Mouse (Mus musculus) neural tube, embryonic 14.5 days (tissue): ENCODE measurements around the gene Golph3. TPM values are rescaled to one million over a fixed set of nuclear protein-coding genes. Genes with fewer than 3 reads are reported as not detected.

Experiments
- ATAC-seq: fragments of 200-750 bp; cut with Nextera tagmentation; 2 replicates; pipeline ENCODE4 v1.8.0; 2017; ENCODE audit warnings: low read depth, mild to moderate bottlenecking, moderate TSS enrichment, moderate library complexity
- H3K27ac ChIP-seq: fragments of 300-500 bp; sonication (generic); 2 replicates; pipeline ENCODE4 v1.5.1; 2014; ENCODE audit warnings: low read depth, mild to moderate bottlenecking, control low read depth, low read length, moderate library complexity, mixed read lengths
- H3K27me3 ChIP-seq: fragments of 300-500 bp; sonication (generic); 2 replicates; pipeline ENCODE4 v1.6.1; 2014; ENCODE audit warnings: low read length; ENCODE audit not compliant: control insufficient read depth, insufficient read depth
- H3K36me3 ChIP-seq: fragments of 300-500 bp; sonication (generic); 2 replicates; pipeline ENCODE4 v1.6.1; 2014; ENCODE audit warnings: low read length, mixed read lengths; ENCODE audit not compliant: control insufficient read depth, insufficient read depth
- H3K4me1 ChIP-seq: fragments of 300-500 bp; sonication (generic); 2 replicates; pipeline ENCODE4 v1.6.1; 2014; ENCODE audit warnings: low read length; ENCODE audit not compliant: control insufficient read depth, insufficient read depth
- H3K4me2 ChIP-seq: fragments of 300-500 bp; sonication (generic); 2 replicates; pipeline ENCODE4 v1.6.1; 2014; ENCODE audit warnings: mild to moderate bottlenecking, low read depth, low read length, control low read depth
- H3K4me3 ChIP-seq: fragments of 300-500 bp; sonication (generic); 2 replicates; pipeline ENCODE4 v1.5.1; 2014; ENCODE audit warnings: low read depth, low read length, control low read depth, mixed read lengths
- H3K9ac ChIP-seq: fragments of 300-500 bp; sonication (generic); replicated peaks from 2 replicates; pipeline ENCODE4 v1.6.1; 2014; ENCODE audit warnings: low read depth, mild to moderate bottlenecking, control low read depth, low read length, mixed read lengths
- H3K9me3 ChIP-seq: fragments of 300-500 bp; sonication (generic); 2 replicates; pipeline ENCODE4 v1.6.1; 2016; ENCODE audit warnings: low read length; ENCODE audit not compliant: control insufficient read depth
- WGBS: fragments of 180-500 bp; shearing (Covaris S2); extraction: QIAGEN DNeasy Blood & Tissue Kit; methylation state at CpG from one replicate; pipeline ENCODE4 v1.1.7; 2014; 5-methylcytosine and 5-hydroxymethylcytosine counted together
- polyA plus RNA-seq: library from polyadenylated mRNA; unstranded; fragments of >200 nt; fragmentation: Nextera tagmentation; extraction: Ambion mirVana; gene quantifications from 2 replicates; pipeline ENCODE4 v1.2.1, GENCODE M21; 2014

Gene Golph3
- polyA plus RNA-seq, 1 experiment from 2014 or later: 92.0 TPM

DNA sequence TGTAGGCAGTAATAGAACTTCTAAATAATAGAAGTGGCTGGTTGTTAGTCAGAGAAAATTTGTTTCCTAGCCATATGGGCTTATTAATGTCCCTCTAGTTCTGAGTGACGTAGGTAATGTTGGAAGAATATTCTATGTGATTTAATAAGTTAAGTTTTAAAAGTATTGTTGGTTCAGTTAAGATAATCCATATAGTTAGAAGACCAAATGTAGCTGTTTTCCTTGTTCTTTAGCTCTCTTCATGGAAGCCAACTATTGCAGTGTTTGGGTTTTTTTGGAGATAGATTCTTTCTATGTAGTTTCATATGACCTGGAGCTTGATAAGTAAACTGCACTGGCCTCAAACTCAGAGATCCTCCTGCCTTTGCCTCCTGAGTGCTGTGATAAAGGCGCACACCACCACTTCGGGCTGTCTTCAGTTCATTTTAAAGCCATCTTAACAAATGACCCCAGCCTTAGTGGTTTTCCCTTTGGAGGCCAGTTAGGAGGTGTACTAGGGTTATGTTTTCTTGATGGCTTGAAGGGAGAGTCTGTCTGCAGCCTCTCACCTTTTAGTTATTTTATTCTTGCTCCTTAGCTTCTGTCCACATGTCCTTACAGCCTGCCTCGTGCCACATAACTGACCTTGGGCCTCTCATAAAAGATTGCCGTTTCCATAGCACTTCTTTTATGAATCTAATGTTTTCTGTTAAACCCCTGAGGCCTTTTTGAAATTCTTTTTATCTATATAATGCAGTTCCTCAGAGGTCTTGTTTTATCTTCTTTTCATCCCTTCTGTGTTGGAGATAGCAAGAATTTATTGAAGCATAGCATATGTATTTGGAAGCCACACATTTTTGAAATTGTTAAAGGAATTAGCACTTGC, 19.5 kb downstream of the Golph3 start:
- H3K27me3 ChIP-seq: no peaks in the 10 kb centered on the region
- 54% methylated on average over 5 of the region's 5 CpGs for WGBS
- H3K9ac ChIP-seq: no peak overlapping the region
- no peak overlapping the region for H3K27ac ChIP-seq
- ATAC-seq: no peak
- H3K4me3 ChIP-seq: no peak overlapping the region
- H3K36me3 ChIP-seq: no peaks in the 10 kb centered on the region; the same call in 1 of the 2 replicates
- no peak overlapping the region for H3K4me2 ChIP-seq
- H3K9me3 ChIP-seq: no peaks in the 10 kb centered on the region
- H3K4me1 ChIP-seq: no peaks in the 10 kb centered on the region

GRCm38 (mm10) chr15:12341401-12341758, 20.1 kb downstream of the Golph3 start:
- Histone ChIP-seq H3K9ac (no peak overlapping the region), H3K27me3 (no peaks in the 10 kb centered on the region), H3K4me3 (no peak overlapping the region), H3K27ac (no peak overlapping the region), H3K4me1 (no peaks in the 10 kb centered on the region), H3K36me3 (no peaks in the 10 kb centered on the region; the same call in 1 of the 2 replicates), H3K4me2 (no peak overlapping the region), H3K9me3 (no peaks in the 10 kb centered on the region)
- ATAC-seq: 0 out of 2 replicates have a peak, but pooled peaks have one; percentile 44
- WGBS: 17% methylated on average over 4 of the region's 4 CpGs

GRCm38 (mm10) chr15:12346916-12347315, 25.7 kb downstream of the Golph3 start:
- 95% methylated on average over 3 of the region's 3 CpGs for WGBS
- peaks cover 3% of the 10 kb centered on the region; the same call in 1 of the 2 replicates for H3K36me3 ChIP-seq
- ATAC-seq: no peak

DNA sequence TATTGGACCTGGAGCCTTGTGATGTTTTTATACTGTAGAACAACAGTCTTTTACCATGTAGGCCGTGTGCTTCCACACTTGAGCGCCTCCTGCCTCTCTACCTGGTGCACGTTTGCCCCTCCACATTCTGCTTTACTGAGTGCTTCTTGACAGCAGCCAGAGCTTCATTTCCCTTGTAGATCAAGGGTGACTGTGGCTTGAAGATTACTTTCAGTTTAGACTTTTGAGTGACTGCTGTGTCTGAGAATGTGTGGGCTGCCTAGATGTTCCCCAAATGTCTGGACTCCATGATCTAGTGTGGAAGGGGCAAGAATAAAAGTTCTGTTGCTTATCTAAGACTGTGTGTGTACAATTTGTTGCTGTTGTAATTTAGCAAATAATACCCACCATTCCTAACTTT, 27.7 kb downstream of the Golph3 start:
- no peak for ATAC-seq
- Histone ChIP-seq H3K27me3 (no peaks in the 10 kb centered on the region), H3K4me2 (no peak overlapping the region), H3K27ac (no peak overlapping the region), H3K4me1 (no peaks in the 10 kb centered on the region), H3K9me3 (no peaks in the 10 kb centered on the region), H3K4me3 (no peak overlapping the region), H3K36me3 (peaks cover 14% of the 10 kb centered on the region; the same call in 1 of the 2 replicates), H3K9ac (no peak overlapping the region)
- WGBS: 90% methylated on average over 3 of the region's 3 CpGs

More at GRCm38 (mm10) chr15:12346916-12347315, 25.7 kb downstream of the Golph3 start:
- no peak overlapping the region for H3K9ac ChIP-seq
- no peak overlapping the region for H3K4me2 ChIP-seq
- H3K4me3 ChIP-seq: no peak overlapping the region
- no peak overlapping the region for H3K27ac ChIP-seq
- no peaks in the 10 kb centered on the region for H3K9me3 ChIP-seq
- no peaks in the 10 kb centered on the region for H3K4me1 ChIP-seq
- H3K27me3 ChIP-seq: no peaks in the 10 kb centered on the region

GRCm38 (mm10) chr15:12349840-12350239, 28.6 kb downstream of the Golph3 start:
- H3K27ac ChIP-seq: no peak overlapping the region
- WGBS: 94% methylated on average over 5 of the region's 5 CpGs
- H3K36me3 ChIP-seq: peaks cover 16% of the 10 kb centered on the region; the same call in 1 of the 2 replicates
- no peak overlapping the region for H3K4me2 ChIP-seq
- no peak for ATAC-seq
- H3K4me3 ChIP-seq: no peak overlapping the region
- H3K27me3 ChIP-seq: no peaks in the 10 kb centered on the region
- no peak overlapping the region for H3K9ac ChIP-seq
- H3K9me3 ChIP-seq: no peaks in the 10 kb centered on the region
- no peaks in the 10 kb centered on the region for H3K4me1 ChIP-seq

DNA sequence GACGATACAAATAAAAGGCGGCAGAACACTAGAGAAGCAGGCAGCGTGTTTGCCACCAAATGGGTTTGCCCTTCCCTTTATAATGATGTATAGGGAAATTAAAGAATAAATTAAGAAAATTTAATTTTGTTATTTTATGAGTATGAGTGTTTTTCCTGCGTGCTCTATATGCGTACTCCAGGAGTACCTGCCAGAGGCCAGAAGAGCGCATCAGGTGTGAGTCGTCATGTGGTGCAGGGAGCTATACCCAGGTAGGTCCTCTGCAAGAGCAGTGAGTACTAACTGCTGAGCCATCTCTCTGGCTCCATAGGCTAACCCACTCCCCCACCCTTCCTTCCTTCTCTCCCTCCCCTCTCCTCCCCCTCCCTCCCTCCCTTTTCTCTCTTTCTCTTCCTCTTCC, 30.2 kb downstream of the Golph3 start:
- no peak overlapping the region for H3K4me2 ChIP-seq
- no peaks in the 10 kb centered on the region for H3K4me1 ChIP-seq
- H3K4me3 ChIP-seq: no peak overlapping the region
- no peak overlapping the region for H3K9ac ChIP-seq
- peaks cover 16% of the 10 kb centered on the region; the same call in 1 of the 2 replicates for H3K36me3 ChIP-seq
- H3K27me3 ChIP-seq: no peaks in the 10 kb centered on the region
- ATAC-seq: 0 out of 2 replicates have a peak, but pooled peaks have one; percentile 60
- WGBS: 94% methylated on average over 7 of the region's 7 CpGs
- H3K27ac ChIP-seq: no peak overlapping the region
- H3K9me3 ChIP-seq: no peaks in the 10 kb centered on the region

DNA sequence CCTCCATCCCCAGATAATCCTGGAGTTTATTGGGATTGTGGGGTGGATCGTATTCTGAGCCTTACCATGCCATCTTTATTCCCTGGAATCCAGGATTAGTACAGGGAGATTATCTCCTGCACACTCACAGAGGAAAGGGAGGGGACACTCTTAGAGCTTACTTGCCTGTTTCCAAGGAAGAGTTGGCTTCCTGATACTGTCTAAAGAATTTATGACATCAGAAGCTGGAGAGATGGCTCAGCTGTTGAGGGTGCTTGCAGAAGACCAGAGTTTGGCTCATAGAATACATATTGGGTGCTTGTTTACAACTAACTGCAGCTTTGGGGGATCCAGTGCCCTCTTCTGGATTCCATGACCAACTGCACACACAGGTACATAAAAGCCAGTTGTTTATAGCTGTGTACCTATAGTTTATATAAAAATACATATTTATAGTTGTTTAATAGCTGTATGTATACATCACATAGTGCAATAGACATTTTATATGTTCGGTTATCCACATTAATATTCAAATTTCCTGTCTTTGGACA, 33.1 kb downstream of the Golph3 start:
- Histone ChIP-seq H3K4me3 (no peak overlapping the region), H3K27ac (no peak overlapping the region), H3K4me1 (no peaks in the 10 kb centered on the region), H3K4me2 (no peak overlapping the region), H3K9ac (no peak overlapping the region), H3K36me3 (peaks cover 15% of the 10 kb centered on the region; the same call in 1 of the 2 replicates), H3K9me3 (no peaks in the 10 kb centered on the region), H3K27me3 (no peaks in the 10 kb centered on the region)
- ATAC-seq: no peak
- 95% methylated on average over 2 of the region's 2 CpGs for WGBS

GRCm38 (mm10) chr15:12355261-12355660, 34.0 kb downstream of the Golph3 start:
- ATAC-seq: no peak
- Histone ChIP-seq H3K36me3 (peaks cover 13% of the 10 kb centered on the region; the same call in 1 of the 2 replicates), H3K4me1 (no peaks in the 10 kb centered on the region), H3K27ac (no peak overlapping the region), H3K27me3 (no peaks in the 10 kb centered on the region), H3K9me3 (no peaks in the 10 kb centered on the region), H3K4me2 (no peak overlapping the region), H3K4me3 (no peak overlapping the region), H3K9ac (no peak overlapping the region)
- 92% methylated on average over 6 of the region's 6 CpGs for WGBS

- H3K36me3 ChIP-seq: peaks cover 13% of the 10 kb centered on the region; the same call in 1 of the 2 replicates
- H3K27me3 ChIP-seq: no peaks in the 10 kb centered on the region
- WGBS: 87% methylated on average over 7 of the region's 7 CpGs
- H3K9me3 ChIP-seq: no peaks in the 10 kb centered on the region
- no peak overlapping the region for H3K4me2 ChIP-seq
- H3K4me3 ChIP-seq: no peak overlapping the region
- H3K9ac ChIP-seq: no peak overlapping the region
- no peak overlapping the region for H3K27ac ChIP-seq
- no peaks in the 10 kb centered on the region for H3K4me1 ChIP-seq
- no peak for ATAC-seq
These were observed 34.7 kb downstream of the Golph3 start for GRCm38 (mm10) chr15:12355907-12356306.
